Mouse (Mus musculus) liver, embryonic 13.5 days (tissue): ENCODE results near the gene Nhsl1. TPM values are rescaled to one million over a fixed set of nuclear protein-coding genes. Genes with fewer than 3 reads are reported as not detected.

Experiments
- ATAC-seq: fragments of 200-750 bp; cut with Nextera tagmentation; 2 replicates; pipeline ENCODE4 v1.8.0; 2017; ENCODE audit warnings: low read depth, mild to moderate bottlenecking, moderate number of reproducible peaks, moderate library complexity
- DNase-seq: peaks from one replicate; pipeline ENCODE4 v3.0.0; 2022
- H3K27ac ChIP-seq: fragments of 300-500 bp; sonication (generic); 2 replicates; pipeline ENCODE4 v1.5.1; 2015; ENCODE audit warnings: moderate library complexity, mild to moderate bottlenecking, inconsistent platforms
- H3K27me3 ChIP-seq: fragments of 300-500 bp; sonication (generic); 2 replicates; pipeline ENCODE4 v1.6.1; 2015; ENCODE audit warnings: mild to moderate bottlenecking, inconsistent platforms
- H3K36me3 ChIP-seq: fragments of 300-500 bp; sonication (generic); 2 replicates; pipeline ENCODE4 v1.6.1; 2015; ENCODE audit warnings: mild to moderate bottlenecking, inconsistent platforms
- H3K4me1 ChIP-seq: fragments of 300-500 bp; sonication (generic); replicated peaks from 2 replicates; pipeline ENCODE4 v1.6.1; 2015; ENCODE audit warnings: inconsistent platforms
- H3K4me2 ChIP-seq: fragments of 300-500 bp; sonication (generic); 2 replicates; pipeline ENCODE4 v1.6.1; 2015; ENCODE audit warnings: inconsistent platforms, mild to moderate bottlenecking, moderate library complexity
- H3K4me3 ChIP-seq: fragments of 300-500 bp; sonication (generic); replicated peaks from 2 replicates; pipeline ENCODE4 v1.5.1; 2015; ENCODE audit warnings: mild to moderate bottlenecking, inconsistent platforms
- H3K9ac ChIP-seq: fragments of 300-500 bp; sonication (generic); 2 replicates; pipeline ENCODE4 v1.6.1; 2015; ENCODE audit warnings: mild to moderate bottlenecking, inconsistent platforms
- H3K9me3 ChIP-seq: fragments of 300-500 bp; sonication (generic); replicated peaks from 2 replicates; pipeline ENCODE4 v1.6.1; 2016; ENCODE audit warnings: inconsistent platforms
- WGBS: fragments of 180-500 bp; shearing (Covaris S2); methylation state at CpG from one replicate; pipeline ENCODE4 v1.1.7; 2015; ENCODE audit not compliant: insufficient replicate concordance; 5-methylcytosine and 5-hydroxymethylcytosine counted together
- polyA plus RNA-seq: library from polyadenylated mRNA; unstranded; fragments of >200 nt; fragmentation: Nextera tagmentation; extraction: Ambion mirVana; gene quantifications from 2 replicates; pipeline ENCODE4 v1.2.1, GENCODE M21; 2015

The Nhsl1 gene
- polyA plus RNA-seq, result 0.50 and 0.52 TPM in 2 replicates

DNA sequence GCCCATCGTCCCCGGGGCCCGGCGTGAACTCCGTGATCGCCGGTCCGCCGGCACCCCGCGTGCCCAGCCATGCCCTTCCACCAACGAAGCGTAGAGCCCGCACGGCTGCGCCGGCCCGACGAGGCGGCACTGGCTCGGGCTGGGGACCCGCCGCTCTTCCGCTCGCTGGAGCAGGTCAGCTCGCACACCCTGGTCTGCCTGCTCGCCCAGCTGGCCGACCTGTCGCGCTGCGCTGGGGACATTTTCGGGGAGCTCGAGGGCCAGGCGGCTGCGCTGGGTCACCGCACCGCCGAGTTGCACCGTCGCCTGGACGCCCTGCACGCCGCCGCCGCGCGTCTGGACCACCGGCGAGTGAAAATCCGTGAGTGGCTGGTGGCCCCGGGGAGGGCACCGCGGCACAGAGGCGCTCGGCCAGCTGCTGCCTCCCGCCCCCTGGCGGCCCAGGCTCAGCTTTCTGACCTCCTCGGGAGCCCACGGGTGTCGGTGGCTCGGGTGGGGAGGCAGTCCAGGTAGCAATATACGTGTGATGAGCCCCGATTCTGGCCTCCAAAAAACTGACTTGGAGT, at the start of gene Nhsl1:
Gene Nhsl1, plus strand, starts transcription at position 70 of the 566 bp plus-strand sequence.
- Histone ChIP-seq H3K4me2 (peak within 1 kb of the TSS; percentile 69), H3K4me1 (no peaks in the 10 kb centered on the region), H3K9ac (peak within 1 kb of the TSS; percentile 59), H3K27me3 (peaks cover 36% of the 10 kb centered on the region), H3K9me3 (no peaks in the 10 kb centered on the region), H3K36me3 (no peaks in the 10 kb centered on the region), H3K27ac (no peak within 1 kb of the TSS), H3K4me3 (peak within 1 kb of the TSS; percentile 60)
- WGBS, result under 1% methylated on average over 63 of the region's 63 CpGs
- peak; percentile 3 for DNase-seq
- ATAC-seq, result peak; percentile 61; the same call in 1 of the 2 replicates

- H3K36me3 ChIP-seq, result no peaks in the 10 kb centered on the region
- DNase-seq, result no peak
- no peaks in the 10 kb centered on the region for H3K4me1 ChIP-seq
- no peaks in the 10 kb centered on the region for H3K27me3 ChIP-seq
- 59% methylated on average over 4 of the region's 4 CpGs for WGBS
- H3K27ac ChIP-seq, result no peak overlapping the region
- H3K4me3 ChIP-seq, result no peak overlapping the region
- no peaks in the 10 kb centered on the region for H3K9me3 ChIP-seq
- no peak overlapping the region for H3K4me2 ChIP-seq
- no peak for ATAC-seq
- H3K9ac ChIP-seq, result no peak overlapping the region
These were observed 42.6 kb upstream of the Nhsl1 start for GRCm38 (mm10) chr10:18276090-18276734.

- 67% methylated on average over 5 of the region's 5 CpGs for WGBS
- H3K9ac ChIP-seq, result no peak overlapping the region
- ATAC-seq (no peak), DNase-seq (no peak)
- H3K27ac ChIP-seq, result no peak overlapping the region
- no peaks in the 10 kb centered on the region for H3K27me3 ChIP-seq
- no peaks in the 10 kb centered on the region for H3K36me3 ChIP-seq
- H3K4me1 ChIP-seq, result no peaks in the 10 kb centered on the region
- H3K4me3 ChIP-seq, result no peak overlapping the region
- H3K9me3 ChIP-seq, result no peaks in the 10 kb centered on the region
- no peak overlapping the region for H3K4me2 ChIP-seq
These were observed 34.8 kb upstream of the Nhsl1 start for GRCm38 (mm10) chr10:18283991-18284390.

DNA sequence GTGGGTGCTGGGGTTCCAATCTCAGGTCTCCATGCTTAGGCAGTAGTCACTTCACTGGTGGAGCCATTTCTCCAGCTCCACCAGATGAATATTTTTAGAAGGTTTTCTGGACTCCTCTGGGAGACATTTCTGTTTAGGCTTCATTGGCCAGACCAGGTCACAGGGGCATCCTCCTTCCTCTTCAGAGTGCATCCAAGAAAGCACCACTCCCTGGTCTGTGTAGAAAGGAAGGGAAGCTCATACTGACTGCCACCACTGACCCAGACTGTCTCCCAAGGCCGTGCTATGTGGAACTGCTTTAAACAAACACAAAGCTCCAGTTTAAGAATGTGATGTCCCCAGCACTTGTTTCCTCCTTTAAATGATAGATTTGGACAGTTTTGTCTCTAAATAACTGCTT, 29.3 kb upstream of the Nhsl1 start:
- Histone ChIP-seq H3K36me3 (no peaks in the 10 kb centered on the region), H3K9me3 (no peaks in the 10 kb centered on the region), H3K4me2 (no peak overlapping the region), H3K4me1 (no peaks in the 10 kb centered on the region), H3K4me3 (no peak overlapping the region), H3K9ac (no peak overlapping the region), H3K27me3 (no peaks in the 10 kb centered on the region), H3K27ac (no peak overlapping the region)
- DNase-seq (no peak), ATAC-seq (no peak)
- 38% methylated on average over 1 of the region's 1 CpGs for WGBS

DNA sequence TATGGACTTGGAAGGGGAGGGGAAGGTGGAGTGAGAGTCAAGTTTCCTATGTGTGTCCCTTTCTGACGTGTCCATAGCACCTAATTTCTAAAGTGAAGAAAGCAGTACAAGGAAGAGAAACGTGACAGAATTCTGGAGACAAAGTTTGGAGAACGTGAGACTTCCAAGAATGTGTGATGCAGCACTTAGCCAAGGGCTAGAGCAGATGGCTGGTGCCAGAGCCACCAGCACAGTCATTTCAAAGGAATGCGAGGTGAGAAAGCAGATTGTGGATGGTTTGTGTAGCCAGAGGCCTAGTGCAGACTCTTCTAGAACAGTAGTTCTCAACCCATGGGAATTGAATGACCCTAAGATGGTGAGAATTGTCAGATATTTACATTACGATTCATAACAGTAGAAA, 13.7 kb upstream of the Nhsl1 start:
- H3K27me3 ChIP-seq, result no peaks in the 10 kb centered on the region
- H3K4me3 ChIP-seq, result no peak overlapping the region
- ATAC-seq (no peak), DNase-seq (no peak)
- no peak overlapping the region for H3K9ac ChIP-seq
- no peak overlapping the region for H3K4me2 ChIP-seq
- H3K27ac ChIP-seq, result no peak overlapping the region
- H3K36me3 ChIP-seq, result no peaks in the 10 kb centered on the region
- H3K4me1 ChIP-seq, result no peaks in the 10 kb centered on the region
- 64% methylated on average over 5 of the region's 5 CpGs for WGBS
- H3K9me3 ChIP-seq, result no peaks in the 10 kb centered on the region

DNA sequence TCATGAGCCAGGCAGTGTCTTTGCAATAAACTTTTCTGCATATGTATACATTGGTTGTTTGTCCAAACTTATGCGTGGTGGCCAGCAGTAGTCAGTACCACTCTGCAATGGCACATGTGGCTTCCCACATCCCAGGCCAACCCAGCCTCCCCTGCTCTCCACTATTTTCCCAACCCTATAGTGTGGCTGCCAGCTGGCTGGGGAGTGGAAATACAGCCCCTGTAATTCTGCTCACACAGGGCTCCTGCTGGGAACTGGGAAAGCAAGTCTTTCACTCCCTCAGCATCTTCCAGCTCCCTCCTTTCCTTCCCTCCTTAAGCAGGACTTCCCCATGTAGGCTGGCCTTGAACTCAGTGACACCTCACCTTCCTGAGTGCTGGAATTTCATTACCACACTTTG, 3.7 kb upstream of the Nhsl1 start:
- H3K9ac ChIP-seq, result no peak overlapping the region
- no peak overlapping the region for H3K27ac ChIP-seq

DNA sequence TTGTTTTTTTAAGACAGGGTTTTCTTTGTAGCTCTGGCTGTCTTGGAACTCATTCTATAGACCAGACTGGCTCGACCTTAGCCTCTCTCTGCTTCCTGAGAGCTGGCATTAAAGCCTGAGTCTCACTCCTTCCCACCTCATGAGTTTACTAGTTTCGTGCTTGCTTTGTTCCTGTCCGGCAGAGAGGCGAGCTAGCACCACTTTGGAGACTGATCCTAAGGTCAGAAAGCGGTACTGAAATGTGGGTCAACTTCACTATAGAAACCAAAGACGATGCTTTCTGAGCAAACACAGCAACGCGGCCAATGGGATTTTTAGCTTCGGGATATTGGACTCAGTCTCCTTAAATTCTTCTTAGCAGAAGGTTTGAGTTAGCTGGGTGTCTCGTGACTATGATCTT, 1.3 kb upstream of the Nhsl1 start:
- Histone ChIP-seq H3K4me2 (no peak overlapping the region), H3K27me3 (peaks cover 36% of the 10 kb centered on the region), H3K4me1 (no peaks in the 10 kb centered on the region), H3K9ac (no peak overlapping the region), H3K4me3 (no peak overlapping the region), H3K27ac (no peak overlapping the region), H3K36me3 (no peaks in the 10 kb centered on the region), H3K9me3 (no peaks in the 10 kb centered on the region)
- DNase-seq (no peak), ATAC-seq (no peak)
- WGBS, result 34% methylated on average over 10 of the region's 10 CpGs

More for the DNA sequence above, 3.7 kb upstream of the Nhsl1 start:
- no peak overlapping the region for H3K4me2 ChIP-seq
- WGBS, result 74% methylated on average over 1 of the region's 1 CpGs
- H3K4me3 ChIP-seq, result no peak overlapping the region
- no peaks in the 10 kb centered on the region for H3K9me3 ChIP-seq
- DNase-seq, result no peak
- no peaks in the 10 kb centered on the region for H3K36me3 ChIP-seq
- no peak for ATAC-seq
- H3K4me1 ChIP-seq, result no peaks in the 10 kb centered on the region
- H3K27me3 ChIP-seq, result peaks cover 36% of the 10 kb centered on the region

- H3K27me3 ChIP-seq, result peaks cover 36% of the 10 kb centered on the region
- no peaks in the 10 kb centered on the region for H3K9me3 ChIP-seq
- peak; percentile 68 for ATAC-seq
- no peaks in the 10 kb centered on the region for H3K36me3 ChIP-seq
- no peaks in the 10 kb centered on the region for H3K4me1 ChIP-seq
- 1% methylated on average over 71 of the region's 89 CpGs for WGBS
- no peak for DNase-seq
- no peak overlapping the region for H3K27ac ChIP-seq
- peak overlapping the region; percentile 60 for H3K4me3 ChIP-seq
- H3K4me2 ChIP-seq, result peak overlapping the region; percentile 69
- H3K9ac ChIP-seq, result peak overlapping the region; percentile 59
These were observed 547 bp upstream of the Nhsl1 start for GRCm38 (mm10) chr10:18317961-18318915.

DNA sequence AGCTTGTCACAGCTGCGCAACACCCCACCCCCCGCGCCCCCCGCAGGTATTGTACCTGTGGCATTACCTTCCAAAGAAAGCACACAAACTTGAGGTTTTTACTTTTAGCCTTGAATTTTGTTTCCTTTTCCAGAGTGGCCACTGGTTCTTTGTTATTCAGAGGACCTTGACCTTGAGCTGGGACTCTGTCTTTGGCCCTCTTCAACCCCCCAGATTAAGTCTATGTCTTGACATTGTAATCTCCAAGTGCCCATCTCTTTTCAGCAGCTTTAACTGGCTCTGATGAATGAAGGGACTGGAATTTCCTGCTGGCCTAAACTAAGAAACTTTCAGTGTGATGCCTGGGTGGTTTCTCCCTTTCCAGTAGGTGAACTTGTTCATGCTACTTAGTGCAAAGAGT, 906 bp downstream of the Nhsl1 start:
- DNase-seq, result no peak
- H3K4me3 ChIP-seq, result peak overlapping the region; percentile 60
- H3K4me2 ChIP-seq, result peak overlapping the region; percentile 69
- peaks cover 36% of the 10 kb centered on the region for H3K27me3 ChIP-seq
- no peak overlapping the region for H3K9ac ChIP-seq
- no peak for ATAC-seq
- H3K9me3 ChIP-seq, result no peaks in the 10 kb centered on the region
- no peaks in the 10 kb centered on the region for H3K4me1 ChIP-seq
- H3K27ac ChIP-seq, result no peak overlapping the region
- H3K36me3 ChIP-seq, result no peaks in the 10 kb centered on the region
- whole genome bisulfite sequencing, result 31% methylated on average over 4 of the region's 4 CpGs

DNA sequence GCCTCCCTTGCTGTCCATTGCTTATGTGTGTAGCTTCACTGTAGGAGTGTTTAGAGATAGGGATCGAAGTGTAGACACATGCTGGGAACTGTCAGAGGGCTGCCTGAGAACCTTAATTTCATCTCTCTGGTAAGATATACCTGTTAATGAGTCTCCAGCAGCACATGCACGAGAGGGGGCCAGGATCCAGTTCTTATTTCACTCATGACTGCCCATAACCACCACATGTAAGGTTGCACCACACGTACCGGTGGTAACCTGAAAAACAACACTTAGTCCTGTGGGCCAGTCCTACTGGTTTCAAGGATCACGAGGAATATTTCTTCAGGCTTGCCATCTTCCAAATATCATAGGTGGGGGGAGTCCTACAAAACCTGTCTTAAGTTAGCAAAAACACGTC, 3.1 kb downstream of the Nhsl1 start:
- 65% methylated on average over 6 of the region's 6 CpGs for WGBS
- Histone ChIP-seq H3K4me1 (no peaks in the 10 kb centered on the region), H3K36me3 (no peaks in the 10 kb centered on the region), H3K4me2 (no peak overlapping the region), H3K9me3 (no peaks in the 10 kb centered on the region), H3K9ac (no peak overlapping the region), H3K27ac (no peak overlapping the region), H3K4me3 (no peak overlapping the region), H3K27me3 (peaks cover 32% of the 10 kb centered on the region)
- DNase-seq (no peak), ATAC-seq (no peak)

DNA sequence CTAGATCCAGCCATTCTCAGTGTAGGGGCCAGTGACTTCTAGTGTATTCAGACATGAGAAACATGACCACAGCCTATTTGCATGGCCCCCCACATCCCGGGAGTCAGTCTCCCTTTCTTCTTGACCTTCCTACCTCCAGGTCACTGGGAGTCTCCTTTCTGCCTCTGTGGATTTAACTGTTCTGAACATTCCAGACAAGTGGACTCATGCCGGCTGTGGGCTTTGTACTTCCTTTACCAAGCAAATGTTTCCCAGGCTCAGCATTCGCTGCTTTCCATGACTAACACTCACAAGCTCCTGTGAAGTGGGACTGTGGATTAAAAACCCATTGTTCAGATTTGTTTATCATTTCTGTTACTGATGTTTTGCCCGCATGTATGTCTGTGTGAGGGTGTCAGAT, 4.9 kb downstream of the Nhsl1 start:
- Histone ChIP-seq H3K36me3 (no peaks in the 10 kb centered on the region), H3K4me2 (no peak overlapping the region), H3K27me3 (peaks cover 14% of the 10 kb centered on the region), H3K9ac (no peak overlapping the region), H3K4me3 (no peak overlapping the region), H3K27ac (no peak overlapping the region), H3K9me3 (no peaks in the 10 kb centered on the region), H3K4me1 (no peaks in the 10 kb centered on the region)
- ATAC-seq, result no peak
- 53% methylated on average over 4 of the region's 4 CpGs for WGBS
- DNase-seq, result no peak
